Mouse (Mus musculus): ENCODE measurements around the gene Slc52a3.

DNA sequence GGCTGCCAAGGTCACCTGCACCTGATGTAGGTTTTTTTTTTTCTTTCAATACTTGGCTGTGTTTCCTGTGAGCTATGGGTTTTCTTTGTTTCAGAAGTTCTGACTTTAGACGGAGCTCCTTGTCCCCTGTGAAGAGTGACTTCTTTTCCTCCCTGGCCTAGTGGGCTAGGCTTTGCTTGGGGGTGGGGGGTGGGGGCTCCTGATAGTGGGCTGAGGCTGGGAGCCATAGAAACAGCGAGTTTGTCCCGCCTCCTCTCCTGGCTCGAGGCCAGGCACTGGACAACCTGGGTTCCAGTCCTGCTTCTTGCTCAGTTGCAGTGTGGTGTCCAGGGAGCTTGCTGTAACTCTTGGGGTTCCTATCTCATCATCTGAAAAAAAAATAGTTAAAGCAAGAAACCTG is 19.7 kb downstream of the Slc52a3 start:
- no peak for TF ChIP-seq CTCF (IDR thresholded peaks at IDR 0.05; ENCODE audit: extremely low read depth, insufficient read length, insufficient replicate concordance, low read depth, low read length)
- no peak for TF ChIP-seq POLR2A (IDR thresholded peaks at IDR 0.05; ENCODE audit: low read depth, low read length)
